Mouse (Mus musculus): ENCODE results near the gene Eif4e3. TPM values are rescaled to one million over a fixed set of nuclear protein-coding genes. Genes with fewer than 3 reads are reported as not detected.
A peak's percentile ranks its signal among the peaks of the same experiment; 100 is the strongest.

Gene Eif4e3
- polyA plus RNA-seq, 1 experiment from 2014 or later, result 9.3 TPM

GRCm38 (mm10) chr6:99619466-99619865, 47.1 kb downstream of the Eif4e3 start:
- Histone ChIP-seq H3K27me3 (peaks cover 2% of the 10 kb centered on the region), H3K4me1 (replicated peaks) (peaks cover 49% of the 10 kb centered on the region), H3K4me3 (no peak overlapping the region), H3K27ac (replicated peaks) (no peak overlapping the region), H3K9me3 (no peaks in the 10 kb centered on the region), H3K4me2 (no peak overlapping the region), H3K9ac (no peak overlapping the region), H3K36me3 (no peaks in the 10 kb centered on the region)
- WGBS, result 65% methylated on average over 8 of the region's 8 CpGs
- no peak for ATAC-seq (ENCODE audit: low read depth)

DNA sequence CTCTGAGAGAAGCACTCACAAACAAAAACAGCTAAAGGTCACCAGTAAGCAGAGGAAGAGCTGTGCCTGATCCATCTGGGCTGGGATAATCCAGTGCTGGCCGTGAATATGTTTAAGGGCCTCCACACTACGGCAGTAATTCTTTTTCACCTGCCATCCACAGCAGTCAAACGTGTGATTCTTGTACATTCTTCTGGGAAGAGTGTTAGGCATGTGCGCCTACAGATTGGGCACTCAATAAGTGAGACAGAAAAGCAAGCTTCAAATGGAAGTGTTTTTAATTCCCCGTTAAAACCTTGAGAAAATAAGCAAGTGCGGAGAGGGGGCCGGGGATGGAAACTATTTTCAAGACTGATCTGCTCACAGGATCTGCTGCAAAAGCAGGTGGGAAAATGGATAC, 48.7 kb downstream of the Eif4e3 start:
- Histone ChIP-seq H3K4me2 (no peak overlapping the region), H3K27ac (replicated peaks) (no peak overlapping the region), H3K4me1 (replicated peaks) (peaks cover 39% of the 10 kb centered on the region), H3K27me3 (peaks cover 5% of the 10 kb centered on the region), H3K9ac (no peak overlapping the region), H3K9me3 (no peaks in the 10 kb centered on the region), H3K4me3 (no peak overlapping the region), H3K36me3 (no peaks in the 10 kb centered on the region)
- no peak for ATAC-seq (ENCODE audit: low read depth)
- 64% methylated on average over 7 of the region's 7 CpGs for WGBS

GRCm38 (mm10) chr6:99617415-99617814, 49.2 kb downstream of the Eif4e3 start:
- H3K9me3 ChIP-seq, result no peaks in the 10 kb centered on the region
- H3K36me3 ChIP-seq, result no peaks in the 10 kb centered on the region
- no peak overlapping the region for H3K4me3 ChIP-seq
- no peak overlapping the region for H3K27ac ChIP-seq (replicated peaks)
- H3K9ac ChIP-seq, result no peak overlapping the region
- H3K4me1 ChIP-seq (replicated peaks), result peaks cover 35% of the 10 kb centered on the region
- no peak for ATAC-seq (ENCODE audit: low read depth)
- peaks cover 5% of the 10 kb centered on the region for H3K27me3 ChIP-seq
- 80% methylated on average over 1 of the region's 1 CpGs for WGBS
- H3K4me2 ChIP-seq, result no peak overlapping the region

GRCm38 (mm10) chr6:99615272-99615751, 51.3 kb downstream of the Eif4e3 start:
- no peaks in the 10 kb centered on the region for H3K36me3 ChIP-seq
- peaks cover 5% of the 10 kb centered on the region for H3K27me3 ChIP-seq
- peaks cover 29% of the 10 kb centered on the region for H3K4me1 ChIP-seq (replicated peaks)
- H3K9me3 ChIP-seq, result no peaks in the 10 kb centered on the region
- no peak for ATAC-seq (ENCODE audit: low read depth)
- no peak overlapping the region for H3K27ac ChIP-seq (replicated peaks)
- peak overlapping the region; percentile 8; the same call in 1 of the 2 replicates for H3K4me2 ChIP-seq
- 9% methylated on average over 10 of the region's 10 CpGs for WGBS
- no peak overlapping the region for H3K4me3 ChIP-seq
- H3K9ac ChIP-seq, result no peak overlapping the region

DNA sequence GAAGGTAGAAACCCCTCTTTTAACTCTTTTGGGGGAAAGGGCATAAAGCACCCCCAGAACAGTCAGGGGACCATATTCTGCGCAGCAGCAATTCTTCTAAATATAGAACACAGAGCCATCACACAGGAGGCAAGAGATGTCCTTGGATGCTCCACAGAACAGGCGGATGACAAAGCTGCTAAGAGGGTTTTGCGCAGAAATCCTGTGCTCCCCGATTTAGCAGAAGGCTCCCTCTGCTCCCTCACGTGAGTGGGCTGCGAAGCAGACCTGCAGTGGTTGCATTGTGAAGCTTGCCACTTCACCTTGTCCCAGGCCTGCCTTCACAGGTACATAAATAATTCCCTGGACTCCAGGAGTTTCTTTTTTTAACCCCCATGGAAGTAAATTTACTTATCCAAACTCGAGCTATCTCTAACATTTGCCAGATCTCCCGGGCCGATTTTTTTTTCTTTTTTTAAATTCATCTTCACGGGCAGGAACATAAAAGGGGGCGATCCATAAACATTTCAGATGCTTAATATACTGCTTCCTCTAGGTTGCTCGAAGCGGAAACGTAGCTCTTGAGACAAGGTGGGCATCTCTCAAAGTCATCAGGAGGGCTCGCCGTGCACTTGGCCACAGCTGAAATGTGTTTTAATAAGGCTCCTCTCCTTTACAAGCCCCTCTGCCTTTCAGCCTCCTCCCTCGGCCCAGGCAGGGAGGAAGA, 51.9 kb downstream of the Eif4e3 start:
- no peak overlapping the region for H3K27ac ChIP-seq (replicated peaks)
- H3K9me3 ChIP-seq, result no peaks in the 10 kb centered on the region
- no peaks in the 10 kb centered on the region for H3K36me3 ChIP-seq
- no peak overlapping the region for H3K9ac ChIP-seq
- H3K27me3 ChIP-seq, result peaks cover 5% of the 10 kb centered on the region
- ATAC-seq (ENCODE audit: low read depth), result no peak
- H3K4me1 ChIP-seq (replicated peaks), result peaks cover 29% of the 10 kb centered on the region
- H3K4me3 ChIP-seq, result no peak overlapping the region
- 49% methylated on average over 17 of the region's 17 CpGs for WGBS
- H3K4me2 ChIP-seq, result peak overlapping the region; percentile 8; the same call in 1 of the 2 replicates

GRCm38 (mm10) chr6:99611866-99612265, 54.7 kb downstream of the Eif4e3 start:
- no peak for ATAC-seq (ENCODE audit: low read depth)
- no peak overlapping the region for H3K4me3 ChIP-seq
- H3K9ac ChIP-seq, result no peak overlapping the region
- H3K27ac ChIP-seq (replicated peaks), result no peak overlapping the region
- no peaks in the 10 kb centered on the region for H3K9me3 ChIP-seq
- H3K4me1 ChIP-seq (replicated peaks), result peaks cover 22% of the 10 kb centered on the region
- H3K27me3 ChIP-seq, result peaks cover 5% of the 10 kb centered on the region
- whole genome bisulfite sequencing, result 68% methylated on average over 6 of the region's 6 CpGs
- H3K4me2 ChIP-seq, result no peak overlapping the region
- H3K36me3 ChIP-seq, result no peaks in the 10 kb centered on the region

DNA sequence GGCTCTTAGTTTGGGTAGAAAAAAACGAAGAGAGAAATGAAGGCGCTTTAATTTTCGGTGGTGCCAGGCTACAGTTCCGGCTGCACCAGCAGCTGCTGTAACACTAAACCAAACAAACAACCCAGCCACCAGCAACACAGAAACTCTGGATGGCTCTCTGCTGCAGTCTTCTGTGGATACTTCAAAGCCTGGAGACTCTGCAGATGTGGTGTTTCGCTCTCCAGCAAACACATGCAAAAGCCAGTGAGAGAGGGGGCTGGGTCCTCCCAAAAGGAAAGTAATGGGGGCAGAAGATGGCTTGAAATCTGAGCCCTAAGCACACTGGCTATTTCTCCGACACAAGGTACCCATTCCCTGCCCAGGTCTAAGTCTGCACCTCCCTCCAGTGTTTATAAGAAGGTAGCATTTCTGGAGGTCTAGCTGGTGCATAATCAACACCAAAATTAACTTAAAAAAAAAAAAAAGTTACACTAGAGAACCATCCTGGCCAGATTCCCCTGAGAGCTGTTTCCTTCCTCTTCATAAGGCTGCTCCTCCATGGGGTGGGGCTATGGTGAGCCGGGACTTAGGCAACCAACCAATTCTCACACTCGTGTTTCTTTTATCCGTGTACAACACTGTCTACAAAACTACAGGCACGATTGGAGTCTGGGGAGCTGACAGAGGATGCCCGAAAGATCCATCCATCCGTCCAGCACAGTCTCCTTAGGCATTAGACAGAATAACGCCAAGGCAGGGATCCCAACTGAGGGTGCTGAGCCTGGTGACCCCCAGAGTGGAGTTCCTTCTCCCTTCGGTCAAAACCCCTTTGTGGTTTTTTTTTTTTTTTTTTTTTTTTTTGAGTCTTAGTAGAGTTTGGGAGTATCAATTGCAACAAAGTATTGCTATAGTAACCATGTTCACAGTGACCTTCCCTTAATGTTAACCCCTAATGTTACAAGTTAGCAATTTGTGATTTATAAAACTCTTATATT, 55.8 kb downstream of the Eif4e3 start:
- Histone ChIP-seq H3K4me1 (replicated peaks) (peaks cover 18% of the 10 kb centered on the region), H3K36me3 (no peaks in the 10 kb centered on the region), H3K4me2 (0 out of 2 replicates have a peak overlapping the region, but pooled peaks have one; percentile 13), H3K27me3 (peaks cover 5% of the 10 kb centered on the region; the same call in 1 of the 2 replicates), H3K4me3 (no peak overlapping the region), H3K27ac (replicated peaks) (no peak overlapping the region), H3K9ac (no peak overlapping the region), H3K9me3 (no peaks in the 10 kb centered on the region)
- WGBS, result 46% methylated on average over 14 of the region's 14 CpGs
- no peak for ATAC-seq (ENCODE audit: low read depth)

GRCm38 (mm10) chr6:99606079-99606478, 60.5 kb downstream of the Eif4e3 start:
- H3K4me1 ChIP-seq (replicated peaks), result peaks cover 5% of the 10 kb centered on the region; the same call in 1 of the 2 replicates
- H3K4me3 ChIP-seq, result no peak overlapping the region
- H3K27ac ChIP-seq (replicated peaks), result no peak overlapping the region
- WGBS, result 40% methylated on average over 7 of the region's 7 CpGs
- ATAC-seq (ENCODE audit: low read depth), result no peak
- H3K36me3 ChIP-seq, result no peaks in the 10 kb centered on the region
- H3K27me3 ChIP-seq, result no peaks in the 10 kb centered on the region; the same call in 1 of the 2 replicates
- no peak overlapping the region for H3K4me2 ChIP-seq
- no peaks in the 10 kb centered on the region for H3K9me3 ChIP-seq
- no peak overlapping the region for H3K9ac ChIP-seq

DNA sequence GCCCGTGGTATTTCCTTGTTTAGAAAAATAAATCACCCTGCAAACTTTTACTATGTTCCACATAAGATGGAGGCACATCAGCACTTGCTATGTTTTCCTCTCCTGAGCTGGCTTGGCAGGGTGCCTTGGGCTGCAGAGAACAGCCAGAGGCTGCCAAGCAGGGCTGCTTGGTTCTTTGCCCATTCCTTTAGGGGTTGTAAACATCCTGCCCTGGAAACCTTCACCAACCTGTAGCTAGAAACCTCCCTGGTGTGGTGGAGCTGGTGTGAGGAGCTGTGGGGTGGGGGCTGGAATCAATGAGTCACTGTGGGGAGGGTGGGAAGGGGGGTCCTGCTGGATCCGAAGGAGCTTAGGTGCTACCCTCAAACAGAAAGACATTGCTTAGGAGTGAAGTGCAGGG, 61.8 kb downstream of the Eif4e3 start:
- peaks cover 7% of the 10 kb centered on the region for H3K4me1 ChIP-seq (replicated peaks)
- no peaks in the 10 kb centered on the region for H3K36me3 ChIP-seq
- WGBS, result 59% methylated on average over 2 of the region's 2 CpGs
- H3K27ac ChIP-seq (replicated peaks), result no peak overlapping the region
- H3K9me3 ChIP-seq, result no peaks in the 10 kb centered on the region
- no peaks in the 10 kb centered on the region; the same call in 1 of the 2 replicates for H3K27me3 ChIP-seq
- H3K9ac ChIP-seq, result no peak overlapping the region
- H3K4me2 ChIP-seq, result no peak overlapping the region
- no peak for ATAC-seq (ENCODE audit: low read depth)
- no peak overlapping the region for H3K4me3 ChIP-seq

GRCm38 (mm10) chr6:99602434-99602833, 64.1 kb downstream of the Eif4e3 start:
- WGBS, result 86% methylated on average over 7 of the region's 7 CpGs
- no peak overlapping the region for H3K4me2 ChIP-seq
- H3K27me3 ChIP-seq, result no peaks in the 10 kb centered on the region; the same call in 1 of the 2 replicates
- no peak overlapping the region for H3K4me3 ChIP-seq
- no peak overlapping the region for H3K27ac ChIP-seq (replicated peaks)
- no peak overlapping the region for H3K9ac ChIP-seq
- no peaks in the 10 kb centered on the region for H3K36me3 ChIP-seq
- H3K9me3 ChIP-seq, result no peaks in the 10 kb centered on the region
- H3K4me1 ChIP-seq (replicated peaks), result peaks cover 17% of the 10 kb centered on the region
- no peak for ATAC-seq (ENCODE audit: low read depth)

GRCm38 (mm10) chr6:99600886-99601285, 65.7 kb downstream of the Eif4e3 start:
- peaks cover 4% of the 10 kb centered on the region; the same call in 1 of the 2 replicates for H3K27me3 ChIP-seq
- no peak overlapping the region for H3K9ac ChIP-seq
- no peak overlapping the region for H3K4me2 ChIP-seq
- 73% methylated on average over 8 of the region's 8 CpGs for WGBS
- H3K27ac ChIP-seq (replicated peaks), result no peak overlapping the region
- peaks cover 13% of the 10 kb centered on the region for H3K4me1 ChIP-seq (replicated peaks)
- no peaks in the 10 kb centered on the region for H3K36me3 ChIP-seq
- H3K4me3 ChIP-seq, result no peak overlapping the region
- H3K9me3 ChIP-seq, result no peaks in the 10 kb centered on the region
- no peak for ATAC-seq (ENCODE audit: low read depth)
